Mouse (Mus musculus) kidney, postnatal 0 days (tissue): Measurements from ENCODE around the gene Tff2. TPM values are rescaled to one million over a fixed set of nuclear protein-coding genes. Genes with fewer than 3 reads are reported as not detected.
A peak's percentile ranks its signal among the peaks of the same experiment; 100 is the strongest.

ENCODE experiments used
- ATAC-seq: fragments of 200-750 bp; cut with Nextera tagmentation; replicated peaks from 2 replicates; pipeline ENCODE4 v1.8.0; 2017; ENCODE audit warnings: low read depth, moderate number of reproducible peaks, moderate TSS enrichment, moderate library complexity; ENCODE audit not compliant: low FRiP score
- DNase-seq: peaks from one replicate; pipeline ENCODE4 v3.0.0-alpha.2; 2016; ENCODE audit warnings: low spot score
- H3K27ac ChIP-seq: fragments of 300-500 bp; sonication (generic); 2 replicates; pipeline ENCODE4 v1.5.1; 2014; ENCODE audit warnings: mild to moderate bottlenecking
- H3K27me3 ChIP-seq: fragments of 300-500 bp; sonication (generic); 2 replicates; pipeline ENCODE4 v1.6.1; 2014; ENCODE audit warnings: low read length, mixed read lengths; ENCODE audit not compliant: insufficient read depth
- H3K36me3 ChIP-seq: fragments of 300-500 bp; sonication (generic); 2 replicates; pipeline ENCODE4 v1.6.1; 2014; ENCODE audit warnings: low read length, mixed read lengths; ENCODE audit not compliant: insufficient read depth
- H3K4me1 ChIP-seq: fragments of 300-500 bp; sonication (generic); replicated peaks from 2 replicates; pipeline ENCODE4 v1.6.1; 2014; ENCODE audit warnings: antibody characterized with exemption, low read length, mixed read lengths; ENCODE audit not compliant: insufficient read depth
- H3K4me2 ChIP-seq: fragments of 300-500 bp; sonication (generic); 2 replicates; pipeline ENCODE4 v1.6.1; 2014; ENCODE audit warnings: mild to moderate bottlenecking, low read length, moderate library complexity, mixed read lengths
- H3K4me3 ChIP-seq: fragments of 300-500 bp; sonication (generic); replicated peaks from 2 replicates; pipeline ENCODE4 v1.5.1; 2014; ENCODE audit warnings: low read depth, low read length
- H3K9ac ChIP-seq: fragments of 300-500 bp; sonication (generic); 2 replicates; pipeline ENCODE4 v1.6.1; 2014; ENCODE audit warnings: low read depth, low read length
- H3K9me3 ChIP-seq: fragments of 300-500 bp; sonication (generic); replicated peaks from 2 replicates; pipeline ENCODE4 v1.6.1; 2016; ENCODE audit warnings: low read length, inconsistent platforms, mixed read lengths
- CTCF ChIP-seq: IDR thresholded peaks from 2 replicates; pipeline ENCODE4 v1.5.1; 2016; ENCODE audit warnings: antibody characterized with exemption, low read depth, mild to moderate bottlenecking, moderate library complexity
- WGBS: fragments of 180-500 bp; shearing (Covaris S2); extraction: QIAGEN DNeasy Blood & Tissue Kit; methylation state at CpG from one replicate; pipeline ENCODE4 v1.1.7; 2014; 5-methylcytosine and 5-hydroxymethylcytosine counted together
- polyA plus RNA-seq: library from polyadenylated mRNA; unstranded; fragments of >200 nt; fragmentation: Nextera tagmentation; extraction: Ambion mirVana; gene quantifications from 2 replicates; pipeline ENCODE4 v1.2.1, GENCODE M21; 2015

The Tff2 gene
- polyA plus RNA-seq, result 4.9 and 7.7 TPM in 2 replicates

DNA sequence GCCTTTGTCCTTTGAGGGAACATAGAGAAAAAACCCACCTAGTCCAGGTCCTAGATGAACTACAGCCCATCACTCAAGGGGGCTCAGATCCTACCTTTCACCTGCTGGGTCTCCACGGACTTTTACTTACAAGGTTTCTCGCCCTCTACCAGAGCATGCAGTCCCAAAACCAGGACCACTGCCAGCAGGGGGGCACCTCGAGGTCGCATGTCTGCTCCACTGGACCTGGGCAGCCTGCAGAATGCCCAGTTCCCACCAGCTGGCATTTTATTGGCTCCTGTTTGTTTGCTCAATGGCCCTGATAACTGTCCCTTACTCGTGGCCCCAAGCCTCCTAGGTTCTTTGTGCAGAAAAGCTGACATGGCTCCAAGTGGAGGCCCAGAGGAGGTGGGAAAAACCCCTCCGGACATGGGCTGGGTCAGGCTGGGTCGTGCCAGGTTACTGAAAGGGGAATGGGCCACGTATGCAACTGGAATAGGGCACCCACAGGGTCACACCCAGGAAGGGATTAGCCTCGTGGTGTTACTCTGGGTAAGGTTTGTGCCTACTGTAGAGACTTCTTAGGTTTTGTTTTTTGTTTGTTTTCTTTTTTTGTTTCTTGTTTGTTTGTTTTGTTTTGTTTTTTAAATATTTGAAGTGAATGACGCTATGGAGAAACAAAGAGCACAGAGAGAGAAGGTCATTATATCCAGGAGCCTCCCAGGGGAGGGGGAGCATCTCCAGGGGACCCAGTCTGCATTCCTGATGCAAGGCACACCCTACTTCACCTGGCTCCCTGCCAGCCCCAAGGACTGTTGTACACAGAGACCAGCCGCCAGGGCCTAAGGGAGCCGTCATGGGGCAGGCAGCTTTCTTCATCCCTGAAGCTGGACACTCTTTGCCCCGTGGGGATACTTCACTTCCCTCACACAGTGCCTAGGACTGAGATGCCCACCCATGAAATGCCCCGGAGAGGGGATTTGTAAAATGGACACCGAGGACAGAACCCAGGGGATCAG lies at the start of gene Tff2:
TSS of gene Tff2 (minus strand) at position 243 of the 998 bp plus-strand sequence.
- Histone ChIP-seq H3K27ac (no peak within 1 kb of the TSS), H3K36me3 (no peaks in the 10 kb centered on the region), H3K4me2 (no peak within 1 kb of the TSS), H3K9me3 (no peaks in the 10 kb centered on the region), H3K27me3 (no peaks in the 10 kb centered on the region), H3K9ac (no peak within 1 kb of the TSS), H3K4me1 (no peaks in the 10 kb centered on the region), H3K4me3 (no peak within 1 kb of the TSS)
- DNase-seq (peak; percentile 25), ATAC-seq (no peak; the same call in 1 of the 2 replicates)
- peak; percentile 20; the same call in 1 of the 2 replicates for TF ChIP-seq CTCF
- WGBS, result 60% methylated on average over 15 of the region's 15 CpGs

DNA sequence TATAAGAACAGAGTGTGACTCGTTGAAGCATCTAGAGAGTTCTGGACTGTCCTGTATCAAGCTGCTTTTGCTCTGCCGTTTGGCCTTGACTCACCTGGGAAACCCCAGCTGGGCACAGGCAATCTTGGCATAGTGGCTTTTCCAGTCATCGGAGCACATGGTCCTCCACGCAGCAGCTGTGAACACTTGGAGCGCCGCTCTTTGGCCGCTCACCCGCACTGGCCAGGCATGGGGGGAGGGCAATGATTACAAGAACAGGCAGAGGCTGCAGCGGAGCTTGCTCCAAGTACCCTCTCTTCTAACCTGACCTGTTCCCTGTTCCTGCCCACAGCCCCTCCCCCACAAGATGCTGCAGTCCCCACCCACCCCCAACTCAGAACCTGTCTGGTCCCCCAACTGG lies 49.3 kb upstream of the Tff2 start:
- Histone ChIP-seq H3K9ac (no peak overlapping the region), H3K4me2 (no peak overlapping the region), H3K4me1 (no peaks in the 10 kb centered on the region), H3K9me3 (no peaks in the 10 kb centered on the region), H3K27me3 (no peaks in the 10 kb centered on the region), H3K36me3 (no peaks in the 10 kb centered on the region), H3K4me3 (no peak overlapping the region), H3K27ac (no peak overlapping the region)
- no peak; the same call in 1 of the 2 replicates for ATAC-seq
- DNase-seq, result no peak
- WGBS, result 73% methylated on average over 9 of the region's 9 CpGs
- no peak for TF ChIP-seq CTCF

DNA sequence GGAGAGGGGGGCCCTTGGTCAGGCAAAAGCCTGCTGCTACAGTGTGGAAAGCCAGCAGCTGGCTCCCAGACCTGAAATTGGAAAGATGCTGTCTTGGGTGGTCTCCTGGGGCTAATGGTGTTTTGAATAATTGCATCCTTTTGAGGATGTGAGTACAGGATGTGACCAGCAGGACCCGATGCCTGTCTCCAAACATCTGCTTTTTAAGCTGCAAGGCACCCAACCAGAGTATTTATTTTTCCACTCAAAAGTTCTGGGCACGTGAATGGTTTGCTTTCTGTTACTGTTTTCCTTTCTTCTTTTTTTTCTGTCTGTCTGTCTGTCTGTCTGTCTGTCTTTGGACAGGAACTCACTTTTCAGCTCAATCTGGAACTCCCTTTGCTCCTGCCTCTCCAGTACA lies 48.6 kb upstream of the Tff2 start:
- Histone ChIP-seq H3K4me1 (no peaks in the 10 kb centered on the region), H3K4me3 (no peak overlapping the region), H3K36me3 (no peaks in the 10 kb centered on the region), H3K27me3 (no peaks in the 10 kb centered on the region), H3K4me2 (no peak overlapping the region), H3K9ac (no peak overlapping the region), H3K9me3 (no peaks in the 10 kb centered on the region), H3K27ac (no peak overlapping the region)
- ATAC-seq (no peak), DNase-seq (no peak)
- WGBS, result 25% methylated on average over 2 of the region's 2 CpGs
- no peak for TF ChIP-seq CTCF

DNA sequence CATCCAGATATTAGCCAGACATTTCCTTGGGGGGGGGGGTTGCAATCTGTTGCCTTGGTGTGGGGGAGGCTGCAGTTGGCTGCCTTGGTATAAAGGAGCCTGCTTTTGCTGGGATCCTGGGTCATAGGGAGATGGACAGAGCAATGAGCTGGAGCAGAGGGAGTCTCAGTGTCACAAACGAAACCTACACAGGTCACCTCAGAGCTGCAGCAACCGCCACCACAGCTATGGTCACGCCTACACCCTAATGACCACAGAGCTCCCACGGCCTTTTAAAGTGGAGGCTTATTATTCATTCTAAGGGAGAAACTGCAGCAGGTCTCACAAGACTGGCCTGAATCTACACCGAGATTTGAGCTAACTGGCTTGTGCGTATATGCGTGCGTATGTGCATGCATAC lies 47.7 kb upstream of the Tff2 start:
- no peak overlapping the region for H3K4me2 ChIP-seq
- ATAC-seq (no peak), DNase-seq (peak; percentile 61)
- 46% methylated on average over 8 of the region's 8 CpGs for WGBS
- no peaks in the 10 kb centered on the region for H3K9me3 ChIP-seq
- H3K27ac ChIP-seq, result no peak overlapping the region
- no peak for TF ChIP-seq CTCF
- H3K4me1 ChIP-seq, result no peaks in the 10 kb centered on the region
- H3K4me3 ChIP-seq, result no peak overlapping the region
- H3K36me3 ChIP-seq, result no peaks in the 10 kb centered on the region
- no peak overlapping the region for H3K9ac ChIP-seq
- H3K27me3 ChIP-seq, result no peaks in the 10 kb centered on the region

DNA sequence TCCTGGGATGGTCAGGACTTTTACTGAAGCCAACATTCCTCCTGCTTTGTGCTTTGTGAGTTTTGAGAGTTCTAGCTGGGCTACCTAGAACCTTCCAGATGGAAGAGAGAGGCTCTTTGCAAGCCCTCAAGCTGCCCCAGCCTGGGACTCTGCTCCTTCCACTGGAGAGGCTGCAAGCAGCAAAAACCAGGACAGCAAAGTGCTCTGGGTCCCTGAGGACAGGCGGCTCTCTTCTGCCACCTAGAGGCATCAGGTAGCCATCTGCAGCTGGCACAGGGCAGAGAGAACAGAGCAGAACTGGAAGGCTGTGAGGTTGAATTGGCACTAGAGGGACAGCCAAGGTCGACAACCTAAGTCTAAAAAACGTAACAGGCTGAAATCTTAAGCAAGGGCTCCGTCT lies 43.3 kb upstream of the Tff2 start:
- 29% methylated on average over 4 of the region's 4 CpGs for WGBS
- TF ChIP-seq CTCF, result peak; percentile 88
- Histone ChIP-seq H3K9ac (no peak overlapping the region), H3K27ac (no peak overlapping the region), H3K4me2 (no peak overlapping the region), H3K36me3 (no peaks in the 10 kb centered on the region), H3K27me3 (no peaks in the 10 kb centered on the region), H3K9me3 (no peaks in the 10 kb centered on the region), H3K4me3 (no peak overlapping the region), H3K4me1 (no peaks in the 10 kb centered on the region)
- peak; percentile 79 for DNase-seq
- ATAC-seq, result no peak; the same call in 1 of the 2 replicates

DNA sequence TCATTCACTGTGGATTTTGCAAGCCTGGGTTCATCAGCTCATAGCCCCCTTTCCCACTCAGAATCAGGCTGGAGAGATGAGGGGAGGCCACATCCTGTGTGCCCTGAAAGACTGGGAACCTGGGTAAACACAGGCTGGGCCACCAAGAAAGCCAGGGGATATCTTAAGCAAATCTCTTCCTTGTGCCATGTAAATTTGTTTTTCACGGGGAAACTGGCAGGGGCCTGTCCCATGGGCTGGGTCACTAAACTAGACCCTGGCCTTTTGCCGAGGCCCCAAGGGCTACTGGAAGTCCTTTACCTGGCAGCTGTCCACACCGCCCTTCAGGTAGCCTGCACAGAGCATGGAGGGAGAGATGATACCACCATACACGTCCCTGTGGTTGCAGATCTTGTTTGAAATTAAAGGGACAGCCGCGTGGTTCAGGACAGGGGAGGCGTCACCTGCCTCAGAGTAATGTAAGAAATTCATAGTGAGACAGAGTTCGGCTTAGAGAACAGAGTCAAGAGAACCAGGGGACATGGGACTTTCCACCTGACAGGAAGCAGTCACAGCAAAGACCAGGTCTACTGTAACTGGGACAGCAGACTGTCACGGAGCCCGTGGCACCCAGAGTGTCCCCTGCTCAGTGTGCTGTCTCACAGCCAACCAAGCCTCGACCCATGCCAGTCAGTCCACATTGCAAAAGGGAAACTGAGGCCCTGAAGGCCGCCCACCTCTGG lies 40.3 kb upstream of the Tff2 start:
- H3K36me3 ChIP-seq, result no peaks in the 10 kb centered on the region
- DNase-seq (no peak), ATAC-seq (no peak)
- no peak overlapping the region for H3K4me3 ChIP-seq
- H3K9me3 ChIP-seq, result no peaks in the 10 kb centered on the region
- no peaks in the 10 kb centered on the region for H3K27me3 ChIP-seq
- no peak overlapping the region for H3K4me2 ChIP-seq
- no peak overlapping the region for H3K9ac ChIP-seq
- H3K27ac ChIP-seq, result no peak overlapping the region
- 75% methylated on average over 12 of the region's 12 CpGs for WGBS
- TF ChIP-seq CTCF, result no peak
- no peaks in the 10 kb centered on the region for H3K4me1 ChIP-seq
